19 mouse cellular contexts compared by ENCODE assay signal in genomic region chr13:102886147-102886546, GRCm38 (mm10).
DNase-seq lines count a peak whose midpoint lies in the region; ATAC-seq and TF ChIP-seq lines count a peak whose summit lies in the region.
"Had no signal": no experiment of that assay in that cellular context is flagged by ENCODE, and none has a peak within 500 bp of the region (broad histone marks: within the 10 kb centered on the region; RNA-seq: fewer than 3 reads in every experiment).

No protein-coding gene starts in this region.

- WGBS in heart, embryonic 11.5 days (ENCODE audit: insufficient replicate concordance): 84% methylated on average over 4 of the region's 4 CpGs
- WGBS in heart, adult 2 months: 71% methylated on average over 4 of the region's 4 CpGs

- H3K27ac ChIP-seq in heart, embryonic 11.5 days (ENCODE audit: low read depth, low read length): no peak overlapping the region
- peak overlapping the region; percentile 33; the same call in 1 of the 2 replicates for H3K27ac ChIP-seq in MEL (ENCODE audit: control insufficient read depth, low read depth, low read length)
- H3K27ac ChIP-seq in heart, adult 2 months: no peak overlapping the region
- H3K27ac ChIP-seq: embryonic facial prominence, embryonic 10.5 days; forebrain, embryonic 13.5 days; hindbrain, embryonic 13.5 days; hindbrain, postnatal 0 days had no signal

- TF ChIP-seq RAD21 in MEL (IDR thresholded peaks at IDR 0.05; ENCODE audit: low read depth, low read length): no peak

- intact Hi-C loops in heart, adult 2 months (cut with DNase I): no loop called here

- ATAC-seq in heart, embryonic 11.5 days (replicated peaks; ENCODE audit: insufficient number of reproducible peaks, low FRiP score, low TSS enrichment): no peak
- ATAC-seq in megakaryocyte, adult 5-6 weeks (ENCODE audit: poor library complexity, severe bottlenecking): peak; percentile 70
- ATAC-seq: hindbrain, postnatal 0 days had no signal

- H3K9ac ChIP-seq in heart, embryonic 11.5 days (ENCODE audit: low read depth, low read length): no peak overlapping the region
- H3K9ac ChIP-seq in MEL (ENCODE audit: control insufficient read depth, low read depth, low read length, poor library complexity, severe bottlenecking): no peak overlapping the region
- H3K9ac ChIP-seq in heart, adult 2 months (ENCODE audit: low read depth, low read length): no peak overlapping the region
- H3K9ac ChIP-seq: forebrain, embryonic 13.5 days; hindbrain, embryonic 13.5 days had no signal

- no peaks in the 10 kb centered on the region for H3K27me3 ChIP-seq in heart, embryonic 11.5 days (ENCODE audit: control insufficient read depth, insufficient read depth, low read length)
- no peaks in the 10 kb centered on the region for H3K27me3 ChIP-seq in MEL (ENCODE audit: control insufficient read depth in 1 of 2, insufficient read depth in 2 of 2, low read length in 2 of 2)
- H3K27me3 ChIP-seq in heart, adult 2 months (ENCODE audit: control insufficient read depth, insufficient read depth, low read length): no peaks in the 10 kb centered on the region
- H3K27me3 ChIP-seq: forebrain, embryonic 13.5 days; hindbrain, embryonic 13.5 days had no signal

- TF ChIP-seq POLR2A in MEL (IDR thresholded peaks at IDR 0.05; ENCODE audit: control insufficient read depth in 1 of 2, insufficient read depth in 1 of 2, low read depth in 1 of 2, low read length in 2 of 2, poor library complexity in 1 of 2): no peak
- TF ChIP-seq POLR2A in heart, adult 2 months (IDR thresholded peaks at IDR 0.05; ENCODE audit: insufficient read depth, low read depth, low read length): no peak

- DNase-seq in heart, adult 11 months: peak; percentile 64
- DNase-seq in MEL (ENCODE audit: low read depth, low spot score): peak; percentile 59
- no peak for DNase-seq in adipocyte (ENCODE audit: low spot score)
- DNase-seq in heart, adult 2 months: no peak
- no peak for DNase-seq in layer of hippocampus, postnatal 10 days (ENCODE audit: low spot score in 2 of 2)
- DNase-seq: adrenal gland, postnatal 14 days; cerebellum, adult 11-12 months; cerebellum, adult 9-10 months; cerebellum, postnatal 25 days; gastrocnemius, postnatal 36 days; heart, postnatal 10 days; heart, postnatal 4 days had no signal

- no peak for TF ChIP-seq CTCF in MEL (IDR thresholded peaks at IDR 0.05 in 2 of 3, conservative IDR thresholded peaks at IDR 0.05 in 1 of 3; ENCODE audit: control insufficient read depth in 1 of 3, insufficient read depth in 1 of 3, low read depth in 2 of 3, low read length in 3 of 3, poor library complexity in 1 of 3, severe bottlenecking in 1 of 3)
- TF ChIP-seq CTCF in heart, adult 2 months (IDR thresholded peaks at IDR 0.05): no peak

- no peak overlapping the region for H3K4me2 ChIP-seq in heart, embryonic 11.5 days
- H3K4me2 ChIP-seq: forebrain, embryonic 13.5 days; hindbrain, embryonic 13.5 days had no signal

- peak; percentile 46 to 52; a peak in 3 of 4 replicates for TF ChIP-seq EP300 in MEL (IDR thresholded peaks at IDR 0.05; ENCODE audit: low read depth in 1 of 2, low read length in 2 of 2)
- TF ChIP-seq EP300 in heart, adult 2 months (IDR thresholded peaks at IDR 0.05; ENCODE audit: insufficient read depth, low read depth, low read length): no peak

- no peaks in the 10 kb centered on the region for H3K4me1 ChIP-seq in heart, embryonic 11.5 days (ENCODE audit: control insufficient read depth, insufficient read depth, low read length)
- H3K4me1 ChIP-seq in MEL (ENCODE audit: control insufficient read depth in 1 of 2, insufficient read depth in 2 of 2, low read length in 2 of 2): peaks cover 12 to 19% of the 10 kb centered on the region in 2 experiments
- peaks cover 1% of the 10 kb centered on the region; the same call in 1 of the 2 replicates for H3K4me1 ChIP-seq in heart, adult 2 months (ENCODE audit: control insufficient read depth, insufficient read depth, low read length)
- H3K4me1 ChIP-seq: forebrain, embryonic 13.5 days; hindbrain, embryonic 13.5 days had no signal

- H3K79me2 ChIP-seq in MEL (ENCODE audit: control insufficient read depth, insufficient read depth, low read length, poor library complexity): peaks cover 7% of the 10 kb centered on the region; the same call in 1 of the 2 replicates
- peaks cover 1% of the 10 kb centered on the region; the same call in 1 of the 2 replicates for H3K79me2 ChIP-seq in heart, adult 2 months (replicated peaks; ENCODE audit: control insufficient read depth, insufficient read depth, low read length)

- H3K9me3 ChIP-seq in heart, embryonic 11.5 days (replicated peaks; ENCODE audit: control insufficient read depth, low read length): no peaks in the 10 kb centered on the region
- H3K9me3 ChIP-seq in MEL (replicated peaks; ENCODE audit: insufficient read depth, low read length): no peaks in the 10 kb centered on the region
- H3K9me3 ChIP-seq: embryonic facial prominence, embryonic 10.5 days; forebrain, embryonic 13.5 days; G1E; hindbrain, embryonic 13.5 days had no signal

- H3K4me3 ChIP-seq in heart, embryonic 11.5 days (ENCODE audit: low read depth, low read length): no peak overlapping the region
- no peak overlapping the region for H3K4me3 ChIP-seq in MEL (ENCODE audit: control insufficient read depth in 1 of 2, insufficient read depth in 1 of 2, low read depth in 2 of 2, low read length in 2 of 2)
- H3K4me3 ChIP-seq in heart, adult 2 months: no peak overlapping the region
- H3K4me3 ChIP-seq: embryonic facial prominence, embryonic 10.5 days; forebrain, embryonic 13.5 days; hindbrain, embryonic 13.5 days had no signal

- H3K36me3 ChIP-seq in heart, embryonic 11.5 days (ENCODE audit: control insufficient read depth, insufficient read depth, low read length): no peaks in the 10 kb centered on the region
- H3K36me3 ChIP-seq in MEL (ENCODE audit: control insufficient read depth in 1 of 2, insufficient read depth in 2 of 2, low read length in 2 of 2): peaks cover 0 to 19% of the 10 kb centered on the region in 2 experiments; a peak in 2 of 4 replicates
- H3K36me3 ChIP-seq in heart, adult 2 months (ENCODE audit: control insufficient read depth, insufficient read depth, low read length): peaks cover 10% of the 10 kb centered on the region
- H3K36me3 ChIP-seq: embryonic facial prominence, embryonic 10.5 days; G1E; hindbrain, embryonic 13.5 days had no signal

TF ChIP-seq in MEL, 35 proteins besides CTCF, POLR2A, EP300 and RAD21:
- peak; percentile 64 for TF ChIP-seq ETS1 (IDR thresholded peaks at IDR 0.05; ENCODE audit: low read depth, low read length)
- peak; percentile 68 for TF ChIP-seq GATA1 (IDR thresholded peaks at IDR 0.05; ENCODE audit: low read depth, low read length)
- peak; percentile 37; the same call in 1 of the 2 replicates for TF ChIP-seq RCOR1 (IDR thresholded peaks at IDR 0.05; ENCODE audit: low read depth, low read length)
- TF ChIP-seq MYB (IDR thresholded peaks at IDR 0.05; ENCODE audit: low read depth, low read length): no peak
- 0 out of 2 replicates have a peak, but pooled peaks have one; percentile 7 for TF ChIP-seq MYC (IDR thresholded peaks at IDR 0.05; ENCODE audit: low read depth, low read length)
- peak; percentile 67 for TF ChIP-seq SIN3A (IDR thresholded peaks at IDR 0.05; ENCODE audit: low read length)

Comparison
In these comparisons a context has a peak if more than half of its experiments do, and no peak if none do; other contexts are left out.
1. DNase-seq: peak in heart, adult 11 months (single experiment) and MEL (single experiment); none in adipocyte (single experiment), heart, adult 2 months (0 of 2) and layer of hippocampus, postnatal 10 days (0 of 2).